Mouse (Mus musculus) c-Kit-positive CD71-positive TER-119-positive erythroid progenitor cells, embryonic 14.5 days (primary cell): ENCODE measurements around the gene Ccpg1os.
A peak's percentile ranks its signal among the peaks of the same experiment; 100 is the strongest.

Source experiments
- DNase-seq: peaks from one replicate; pipeline ENCODE4 v3.0.0-alpha.2; 2013; ENCODE audit warnings: low spot score

Ccpg1os gene

GRCm38 (mm10) chr9:72983066-72983465 is 2.1 kb downstream of the Ccpg1os start:
- no peak for DNase-seq

GRCm38 (mm10) chr9:72975242-72975641 is 9.9 kb downstream of the Ccpg1os start:
- DNase-seq = no peak

- no peak for DNase-seq
Measured at GRCm38 (mm10) chr9:72974734-72975133, 10.4 kb downstream of the Ccpg1os start.

GRCm38 (mm10) chr9:72972984-72973383 is 12.2 kb downstream of the Ccpg1os start:
- DNase-seq = no peak

GRCm38 (mm10) chr9:72972435-72972834 is 12.7 kb downstream of the Ccpg1os start:
- DNase-seq = no peak

- no peak for DNase-seq
Measured at GRCm38 (mm10) chr9:72969874-72970273, 15.3 kb downstream of the Ccpg1os start.

- no peak for DNase-seq
Measured at GRCm38 (mm10) chr9:72968349-72969061, 16.7 kb downstream of the Ccpg1os start.

- DNase-seq = no peak
Measured at GRCm38 (mm10) chr9:72961959-72962358, 23.2 kb downstream of the Ccpg1os start.

GRCm38 (mm10) chr9:72961346-72961745 is 23.8 kb downstream of the Ccpg1os start:
- DNase-seq = no peak

- DNase-seq = peak; percentile 45
Measured at GRCm38 (mm10) chr9:72958521-72959450, 26.4 kb downstream of the Ccpg1os start, which contains the start of the genes Dyx1c1 and Gm44503. Dyx1c1 (plus strand) TSS chr9:72958785. Gm44503 (plus strand) TSS chr9:72958852.

GRCm38 (mm10) chr9:72955546-72955945 is 29.6 kb downstream of the Ccpg1os start:
- DNase-seq = peak; percentile 37

GRCm38 (mm10) chr9:72954746-72955145 is 30.4 kb downstream of the Ccpg1os start:
- peak; percentile 15 for DNase-seq

- DNase-seq = no peak
Measured at GRCm38 (mm10) chr9:72949572-72949971, 35.6 kb downstream of the Ccpg1os start.

GRCm38 (mm10) chr9:72947010-72947409 is 38.2 kb downstream of the Ccpg1os start:
- no peak for DNase-seq

GRCm38 (mm10) chr9:72944286-72944685 is 40.9 kb downstream of the Ccpg1os start:
- DNase-seq = no peak

- DNase-seq = no peak
Measured at GRCm38 (mm10) chr9:72943424-72943823, 41.8 kb downstream of the Ccpg1os start.

GRCm38 (mm10) chr9:72936301-72936700 is 48.9 kb downstream of the Ccpg1os start:
- no peak for DNase-seq

- DNase-seq = no peak
Measured at GRCm38 (mm10) chr9:72935309-72935708, 49.9 kb downstream of the Ccpg1os start.

GRCm38 (mm10) chr9:72931166-72931790 is 53.9 kb downstream of the Ccpg1os start:
- DNase-seq = no peak
